Mouse (Mus musculus) testis, adult 2 months (tissue): Measurements from ENCODE around the gene Atp6v0d1. TPM values are rescaled to one million over a fixed set of nuclear protein-coding genes. Genes with fewer than 3 reads are reported as not detected.
"Not testable (repeated sequence)": the region's sequence is repeated elsewhere in the genome, so short reads cannot be mapped to it uniquely, and the experiment has no call there.

ENCODE experiments used
- H3K27ac ChIP-seq: fragments of 200-500 bp; 2 replicates; pipeline ENCODE4 v1.5.1; 2012; ENCODE audit warnings: low read depth, low read length; ENCODE audit not compliant: control insufficient read depth, insufficient read depth
- H3K27me3 ChIP-seq: fragments of 200-500 bp; 2 replicates; pipeline ENCODE4 v1.6.1; 2012; ENCODE audit warnings: mild to moderate bottlenecking, low read length, moderate library complexity; ENCODE audit not compliant: control insufficient read depth, insufficient read depth
- H3K36me3 ChIP-seq: fragments of 200-500 bp; 2 replicates; pipeline ENCODE4 v1.6.1; 2012; ENCODE audit warnings: mild to moderate bottlenecking, low read length; ENCODE audit not compliant: control insufficient read depth, insufficient read depth
- H3K4me1 ChIP-seq: fragments of 200-500 bp; 2 replicates; pipeline ENCODE4 v1.6.1; 2012; ENCODE audit warnings: low read length; ENCODE audit not compliant: control insufficient read depth, insufficient read depth
- H3K4me3 ChIP-seq: fragments of 200-500 bp; 2 replicates; pipeline ENCODE4 v1.5.1; 2012; ENCODE audit warnings: low read depth, mild to moderate bottlenecking, low read length, moderate library complexity, mixed read lengths; ENCODE audit not compliant: control insufficient read depth
- CTCF ChIP-seq: fragments of 200-500 bp; IDR thresholded peaks from 2 replicates; pipeline ENCODE4 v1.5.1; 2012; ENCODE audit warnings: low read depth, mild to moderate bottlenecking, inconsistent platforms, low read length, moderate library complexity; ENCODE audit not compliant: control insufficient read depth, insufficient read depth, insufficient replicate concordance
- POLR2A ChIP-seq: fragments of 200-500 bp; IDR thresholded peaks from 2 replicates; pipeline ENCODE4 v1.6.1; 2012; ENCODE audit warnings: low read depth, mild to moderate bottlenecking, inconsistent platforms, low read length, moderate library complexity; ENCODE audit not compliant: control insufficient read depth
- polyA plus RNA-seq: library from polyadenylated mRNA; depleted of rRNA; stranded (reverse); fragments of >200 nt; gene quantifications from 2 replicates; pipeline ENCODE4 v1.2.3, GENCODE M21; 2012

The Atp6v0d1 gene
- polyA plus RNA-seq, 1 experiment, result 47.4 TPM

DNA sequence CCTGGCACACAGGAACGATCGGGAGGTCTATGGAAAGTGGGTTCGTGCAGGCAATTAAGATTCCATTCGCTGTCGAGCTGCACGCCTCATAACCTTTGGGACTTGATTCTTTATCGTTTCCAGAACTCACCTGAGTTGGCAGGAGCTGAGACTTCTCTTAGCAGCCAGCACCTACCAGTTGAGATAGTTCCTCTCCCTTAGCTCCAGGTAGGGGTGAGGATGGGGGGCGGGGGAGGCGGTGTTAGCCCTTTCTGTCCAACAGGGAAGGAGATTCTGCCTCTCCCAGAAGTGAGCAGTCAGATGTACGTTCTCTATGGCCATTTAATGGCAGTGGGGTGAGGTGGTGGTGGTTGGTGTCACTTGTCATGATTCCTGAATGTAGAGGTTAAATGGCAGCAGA lies 41.2 kb upstream of the Atp6v0d1 start:
- Histone ChIP-seq H3K27me3 (no peaks in the 10 kb centered on the region), H3K4me3 (peak overlapping the region; percentile 47), H3K4me1 (peaks cover 16% of the 10 kb centered on the region), H3K27ac (no peak overlapping the region), H3K36me3 (no peaks in the 10 kb centered on the region)
- TF ChIP-seq CTCF, result no peak
- no peak for TF ChIP-seq POLR2A

DNA sequence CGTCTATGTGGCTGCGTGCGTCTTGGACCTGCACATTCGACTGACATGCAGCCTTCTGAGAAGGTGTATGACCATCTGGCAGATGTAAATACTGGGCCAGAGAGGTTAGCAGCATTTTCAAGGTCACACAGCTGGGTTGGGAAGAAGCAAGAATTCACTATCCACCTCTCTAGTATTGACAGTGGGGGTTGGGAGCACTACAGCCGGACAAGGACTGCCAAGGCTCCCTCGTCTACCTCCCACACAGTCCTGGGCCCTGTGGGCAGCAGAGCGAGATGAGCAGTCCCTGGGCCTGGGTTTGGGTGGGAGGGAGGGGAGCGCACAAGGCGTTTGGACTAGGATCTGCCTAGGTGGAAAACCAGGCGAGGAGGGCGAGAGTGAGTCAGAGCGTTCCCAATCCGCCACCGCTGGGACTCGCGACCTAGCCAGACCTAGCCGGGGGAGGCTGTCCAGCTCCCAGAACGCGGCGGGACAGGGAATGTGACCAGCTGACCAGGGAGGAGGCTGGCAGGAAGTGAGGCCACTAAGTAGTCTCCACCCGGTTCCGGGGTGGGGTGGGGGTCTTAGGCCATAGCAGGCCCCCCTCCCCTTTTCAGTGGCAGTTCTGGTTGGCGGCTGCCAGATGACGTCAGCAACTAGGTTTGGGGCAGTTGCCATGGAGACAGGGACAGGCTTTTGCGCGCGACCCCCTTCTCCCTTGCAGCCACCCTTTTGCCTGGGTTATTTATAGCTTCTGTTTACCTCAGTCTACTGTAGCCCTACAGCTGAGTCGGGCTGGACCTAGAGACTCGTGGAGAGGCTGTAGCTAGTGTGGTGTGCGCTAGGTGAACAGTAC lies 40.6 kb upstream of the Atp6v0d1 start:
- Histone ChIP-seq H3K27ac (no peak overlapping the region), H3K4me3 (peak overlapping the region; percentile 91), H3K27me3 (no peaks in the 10 kb centered on the region), H3K36me3 (no peaks in the 10 kb centered on the region), H3K4me1 (peaks cover 16% of the 10 kb centered on the region)
- TF ChIP-seq POLR2A (peak; percentile 31; the same call in 1 of the 2 replicates), CTCF (no peak)

DNA sequence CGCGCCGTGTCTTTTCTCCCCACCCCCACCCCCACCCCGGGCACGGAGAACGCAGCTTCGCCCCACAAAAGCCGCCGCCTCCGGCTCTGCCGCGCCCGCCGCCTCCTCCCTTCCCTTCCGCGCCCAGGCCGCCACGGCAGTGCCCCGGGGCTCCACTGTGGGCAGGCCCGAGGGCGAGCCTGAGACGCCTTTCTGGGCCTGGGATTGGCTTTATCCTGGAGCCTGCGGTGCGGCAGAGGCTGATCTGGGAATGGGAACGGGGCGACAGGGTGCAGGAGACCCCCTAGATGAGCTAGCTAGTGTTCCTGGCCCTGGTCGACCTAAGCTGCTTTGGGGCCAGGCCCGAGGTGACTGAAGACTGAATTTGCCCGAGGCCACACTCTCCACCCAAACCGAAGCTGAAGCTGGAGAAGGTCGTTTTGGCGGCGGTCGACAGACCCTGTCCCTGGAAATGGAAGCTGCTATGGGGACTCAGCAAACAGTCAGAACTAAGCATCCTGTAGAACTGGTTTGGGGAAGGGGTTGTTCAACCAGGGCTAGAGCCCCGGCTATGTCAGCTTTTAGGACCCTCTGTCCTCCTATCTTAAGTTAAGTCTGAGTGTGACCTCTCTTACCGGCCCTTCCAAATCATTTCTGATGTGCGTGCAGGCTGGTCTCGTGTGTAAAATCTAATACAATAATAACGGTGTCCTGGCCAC lies 39.8 kb upstream of the Atp6v0d1 start:
- no peak for TF ChIP-seq POLR2A
- Histone ChIP-seq H3K4me1 (peaks cover 16% of the 10 kb centered on the region), H3K27ac (peak overlapping the region; percentile 61), H3K36me3 (no peaks in the 10 kb centered on the region), H3K4me3 (peak overlapping the region; percentile 91), H3K27me3 (no peaks in the 10 kb centered on the region)

DNA sequence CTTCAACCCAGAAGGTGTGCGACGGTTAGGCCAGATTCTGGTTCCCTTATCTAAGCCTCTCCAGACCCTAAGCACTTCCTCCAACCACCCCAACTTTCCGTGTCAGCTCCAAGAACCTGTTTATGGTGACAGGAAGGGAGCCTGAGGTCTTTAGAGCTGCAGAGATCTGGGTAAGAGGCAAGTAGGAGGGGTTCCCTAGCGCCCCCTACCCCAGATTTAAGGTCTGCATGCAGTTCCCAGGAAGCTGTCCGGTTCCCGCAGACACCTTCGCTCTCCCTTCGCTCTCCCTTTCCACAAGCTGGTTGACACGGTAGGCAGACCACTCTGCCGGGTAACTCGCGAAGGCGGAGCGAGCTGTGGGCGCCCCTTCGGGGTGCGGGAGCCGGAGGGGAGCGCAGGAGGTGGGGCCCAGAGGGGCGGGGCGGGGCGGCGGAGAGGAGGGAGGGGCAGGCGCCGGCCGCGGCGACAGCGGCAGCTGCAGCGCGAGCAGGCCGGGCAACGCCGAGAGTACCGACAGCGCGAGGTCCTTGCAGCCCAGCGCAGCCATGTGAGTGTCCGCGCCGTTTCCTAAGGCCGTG lies 39.0 kb upstream of the Atp6v0d1 start, which contains the start of gene Ripor1:
Gene Ripor1, plus strand, starts transcription at position 452 of the 578 bp plus-strand sequence.
- Histone ChIP-seq H3K27ac (peak within 1 kb of the TSS; percentile 61), H3K4me1 (peaks cover 16% of the 10 kb centered on the region), H3K36me3 (no peaks in the 10 kb centered on the region), H3K4me3 (peak within 1 kb of the TSS; percentile 91), H3K27me3 (no peaks in the 10 kb centered on the region)
- TF ChIP-seq POLR2A, result peak; percentile 49; the same call in 1 of the 2 replicates
- peak; percentile 37; the same call in 1 of the 2 replicates for TF ChIP-seq CTCF

DNA sequence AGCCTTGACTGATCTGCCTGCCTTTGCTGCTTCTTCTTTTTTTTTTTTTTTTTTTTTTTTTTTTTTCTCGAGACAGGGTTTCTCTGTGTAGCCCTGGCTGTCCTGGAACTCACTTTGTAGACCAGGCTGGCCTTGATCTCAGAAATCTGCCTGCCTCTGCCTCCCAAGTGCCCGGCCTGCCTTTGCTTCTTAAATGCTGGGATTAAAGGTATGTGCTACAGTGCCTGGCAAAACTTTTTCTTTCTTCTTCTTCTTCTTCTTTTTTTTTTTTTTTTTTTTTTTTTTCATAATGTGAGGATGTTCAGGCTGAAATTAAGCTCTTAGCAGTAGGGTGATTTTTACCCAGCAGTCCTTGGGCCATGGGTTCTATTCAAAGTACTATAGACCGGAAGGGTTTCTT lies 36.7 kb upstream of the Atp6v0d1 start:
- peaks cover 14% of the 10 kb centered on the region for H3K4me1 ChIP-seq
- not testable (repeated sequence) for H3K27me3 ChIP-seq, H3K4me3 ChIP-seq, H3K36me3 ChIP-seq, H3K27ac ChIP-seq

DNA sequence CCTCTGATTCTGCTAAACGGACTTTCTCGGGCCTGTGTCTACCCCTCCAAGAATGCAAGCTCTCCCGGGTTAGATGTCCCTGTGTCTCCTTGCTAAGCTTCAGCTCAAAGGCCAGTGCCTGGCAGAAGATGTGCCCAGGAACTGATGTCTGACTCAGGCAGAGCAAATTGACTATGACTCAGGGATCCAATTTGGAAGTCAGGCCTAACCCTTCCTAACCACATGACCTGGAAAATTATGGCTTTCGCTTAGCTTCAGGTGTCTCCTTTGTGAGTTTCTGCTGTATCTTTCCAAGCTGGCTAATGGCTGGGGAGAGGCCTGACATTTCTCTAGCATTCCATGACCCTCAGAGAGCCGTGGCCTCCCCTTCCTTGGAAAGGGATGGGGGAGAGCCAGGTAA lies 35.5 kb upstream of the Atp6v0d1 start:
- Histone ChIP-seq H3K4me1 (peaks cover 5% of the 10 kb centered on the region), H3K4me3 (no peak overlapping the region), H3K36me3 (no peaks in the 10 kb centered on the region), H3K27ac (no peak overlapping the region), H3K27me3 (no peaks in the 10 kb centered on the region)
- TF ChIP-seq CTCF (no peak), POLR2A (no peak)

DNA sequence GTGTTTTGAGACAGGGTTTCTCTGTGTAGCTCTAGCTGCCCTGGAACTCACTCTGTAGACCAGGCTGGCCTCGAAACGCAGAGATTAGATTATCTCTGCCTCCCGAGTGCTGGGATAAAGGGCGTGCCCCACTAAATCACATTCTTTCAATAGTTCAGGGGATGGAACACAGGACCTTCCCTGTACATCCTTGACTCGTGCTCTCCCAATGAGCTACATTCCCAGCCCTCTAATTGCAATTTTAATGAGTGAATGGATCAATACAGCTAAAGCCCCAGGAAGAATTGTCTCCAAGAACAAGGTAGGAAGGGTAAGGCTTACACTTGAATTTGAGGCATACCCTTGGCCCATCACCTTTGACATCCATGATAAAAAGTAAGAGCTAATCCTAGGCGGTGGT lies 32.9 kb upstream of the Atp6v0d1 start:
- Histone ChIP-seq H3K36me3 (no peaks in the 10 kb centered on the region), H3K4me3 (no peak overlapping the region), H3K27ac (no peak overlapping the region), H3K27me3 (no peaks in the 10 kb centered on the region), H3K4me1 (peaks cover 4% of the 10 kb centered on the region; the same call in 1 of the 2 replicates)
- TF ChIP-seq POLR2A, result no peak
- no peak for TF ChIP-seq CTCF
